Mouse (Mus musculus) WW6 (cell line): ENCODE results near the gene Ubc.

Source experiments
- DNase-seq: peaks from one replicate; pipeline ENCODE4 v3.0.0-alpha.2; 2013; ENCODE audit warnings: low read depth, low spot score

The Ubc gene

GRCm38 (mm10) chr5:125382673-125383558 lies 7.1 kb downstream of the Ubc start:
- no peak for DNase-seq

GRCm38 (mm10) chr5:125381954-125382672 lies 7.9 kb downstream of the Ubc start:
- no peak for DNase-seq

GRCm38 (mm10) chr5:125378919-125379318 lies 11.1 kb downstream of the Ubc start:
- DNase-seq, result no peak

GRCm38 (mm10) chr5:125377214-125377613 lies 12.8 kb downstream of the Ubc start:
- no peak for DNase-seq

GRCm38 (mm10) chr5:125375871-125376270 lies 14.1 kb downstream of the Ubc start:
- DNase-seq, result no peak

GRCm38 (mm10) chr5:125372027-125372426 lies 18.0 kb downstream of the Ubc start:
- DNase-seq, result no peak

- DNase-seq, result no peak
Measured at GRCm38 (mm10) chr5:125370950-125371693, 18.9 kb downstream of the Ubc start.

GRCm38 (mm10) chr5:125368568-125368967 lies 21.4 kb downstream of the Ubc start:
- DNase-seq, result no peak

GRCm38 (mm10) chr5:125368156-125368555 lies 21.8 kb downstream of the Ubc start:
- DNase-seq, result no peak

GRCm38 (mm10) chr5:125364851-125365429 lies 25.1 kb downstream of the Ubc start:
- no peak for DNase-seq

GRCm38 (mm10) chr5:125363894-125364293 lies 26.1 kb downstream of the Ubc start:
- DNase-seq, result no peak

- no peak for DNase-seq
Measured at GRCm38 (mm10) chr5:125360981-125361510, 29.0 kb downstream of the Ubc start.

- no peak for DNase-seq
Measured at GRCm38 (mm10) chr5:125360566-125360965, 29.4 kb downstream of the Ubc start.

GRCm38 (mm10) chr5:125358270-125358608 lies 31.8 kb downstream of the Ubc start:
- no peak for DNase-seq

- DNase-seq, result no peak
Measured at GRCm38 (mm10) chr5:125357543-125358269, 32.3 kb downstream of the Ubc start.

- no peak for DNase-seq
Measured at GRCm38 (mm10) chr5:125355650-125356049, 34.4 kb downstream of the Ubc start.

- no peak for DNase-seq
Measured at GRCm38 (mm10) chr5:125354885-125355492, 35.0 kb downstream of the Ubc start.

- no peak for DNase-seq
Measured at GRCm38 (mm10) chr5:125352781-125353294, 37.2 kb downstream of the Ubc start.

- no peak for DNase-seq
Measured at GRCm38 (mm10) chr5:125351939-125352338, 38.1 kb downstream of the Ubc start.

- no peak for DNase-seq
Measured at GRCm38 (mm10) chr5:125351057-125351456, 38.9 kb downstream of the Ubc start.
